Mouse (Mus musculus): ENCODE results near the gene Brsk1. TPM values are rescaled to one million over a fixed set of nuclear protein-coding genes. Genes with fewer than 3 reads are reported as not detected.
A peak's percentile ranks its signal among the peaks of the same experiment; 100 is the strongest.

The Brsk1 gene
- 10 to 100 TPM in 1 of 2 experiments, 1 to 10 TPM in 1; 7.5 to 11.8 TPM for total RNA-seq (2021)
- long read RNA-seq, experiment 1, partial matches to known transcripts, result 0 of 2 reads
- long read RNA-seq, experiment 1, other reads (novel, unspliced or antisense), result 2 of 2 reads
- long read RNA-seq, experiment 2, partial matches to known transcripts, result 1 of 1 reads
- long read RNA-seq, experiment 2, other reads (novel, unspliced or antisense), result 0 of 1 reads

DNA sequence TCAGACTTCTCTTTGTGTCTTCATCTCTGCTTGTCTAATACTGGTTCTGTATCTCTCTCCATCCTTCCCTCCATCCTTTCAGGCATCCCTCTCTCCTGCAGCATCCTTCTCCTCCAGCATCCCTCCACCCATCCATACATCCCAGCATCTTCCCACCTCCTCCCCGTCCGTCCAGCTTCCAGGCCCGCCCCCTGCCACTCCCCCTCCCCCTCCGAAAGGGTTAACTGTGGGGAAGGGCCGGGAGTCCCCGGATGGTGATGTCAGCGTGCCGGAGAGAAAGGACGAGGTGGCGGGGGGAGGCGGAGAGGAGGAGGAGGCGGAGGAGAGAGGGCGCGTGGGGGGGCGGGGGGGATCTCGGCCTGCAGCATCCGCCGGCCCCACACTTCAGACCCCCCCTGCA is at the start of gene Brsk1:
Gene Brsk1 (plus strand): TSS at position 218 of the 400 bp plus-strand sequence.
- DNase-seq, result peak; percentile 80

DNA sequence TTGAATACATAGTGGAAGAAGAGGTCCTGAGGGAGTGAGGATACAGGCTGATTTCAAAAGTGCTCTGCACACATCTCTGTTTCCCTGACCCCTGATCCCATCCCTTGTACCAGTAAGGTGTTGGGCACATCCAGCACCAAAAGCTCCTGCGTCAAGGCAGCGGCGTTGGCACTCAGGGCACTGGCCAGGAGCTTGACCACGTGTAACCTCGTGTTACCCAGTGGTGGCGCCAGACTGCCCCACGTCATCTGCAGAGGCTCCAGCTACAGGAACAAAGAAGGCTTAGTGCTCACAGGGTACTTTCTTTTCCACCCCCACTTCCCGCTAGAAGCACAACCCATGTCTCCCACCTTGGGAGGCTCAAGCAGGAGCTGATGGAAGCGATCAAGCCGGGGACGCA is 49.2 kb upstream of the Brsk1 start:
- DNase-seq, result no peak

DNA sequence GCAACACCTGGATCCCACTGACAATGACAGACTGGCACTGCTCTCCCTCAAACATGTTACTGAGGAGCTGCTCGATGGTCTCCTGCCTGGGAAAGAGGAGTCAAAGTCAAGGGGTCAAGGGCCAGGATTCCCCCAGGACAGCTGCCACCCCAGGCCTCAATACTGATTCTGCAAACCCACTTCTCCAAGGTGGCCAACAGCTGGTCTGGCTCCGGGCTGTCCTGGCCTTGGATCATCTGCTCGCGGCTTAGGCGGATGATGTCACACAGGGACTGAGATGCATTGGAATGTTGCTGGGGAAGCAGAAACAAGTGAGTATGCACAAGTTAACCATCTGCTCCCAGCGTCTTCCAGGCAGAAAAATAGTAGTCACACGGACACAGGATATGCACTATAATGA is 48.4 kb upstream of the Brsk1 start:
- no peak for DNase-seq

DNA sequence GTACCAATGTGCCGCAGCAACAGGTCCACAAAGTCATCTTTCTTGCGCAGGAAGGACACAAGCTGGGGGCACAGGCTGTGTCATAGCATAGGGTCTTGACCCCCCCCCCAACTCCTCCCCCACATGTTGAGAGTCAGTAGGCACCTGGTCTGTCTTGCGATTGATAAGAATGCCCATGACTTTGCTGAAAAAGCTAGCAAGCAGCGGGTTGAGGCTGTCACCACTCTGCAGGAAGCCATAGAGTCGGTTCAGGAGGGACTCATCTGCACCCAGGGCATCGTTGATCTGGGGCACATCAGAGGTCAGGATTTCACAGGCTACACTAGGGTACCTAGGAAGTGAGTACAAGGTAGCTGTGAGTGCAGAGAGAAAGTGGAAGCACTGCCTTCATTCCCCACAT is 47.2 kb upstream of the Brsk1 start:
- DNase-seq, result no peak

DNA sequence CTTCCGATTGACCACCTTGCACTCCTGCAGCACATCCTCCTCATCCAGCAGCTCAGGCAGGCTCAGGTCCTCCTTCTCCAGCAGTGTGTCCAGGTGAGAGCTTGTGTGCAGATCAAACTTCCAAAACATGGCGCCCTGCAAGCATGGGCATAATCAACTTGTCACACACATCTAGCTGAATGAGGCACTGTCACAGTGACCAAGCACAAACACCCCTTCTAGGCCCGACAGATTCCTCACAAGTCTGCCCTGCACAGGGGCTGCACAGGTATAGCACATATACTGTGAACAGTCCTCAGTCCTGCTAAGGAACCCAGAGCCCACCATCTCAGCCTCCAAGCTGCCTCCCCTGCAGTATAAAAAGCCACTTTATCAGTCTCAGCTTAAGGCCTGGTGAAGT is 43.6 kb upstream of the Brsk1 start:
- DNase-seq, result no peak

DNA sequence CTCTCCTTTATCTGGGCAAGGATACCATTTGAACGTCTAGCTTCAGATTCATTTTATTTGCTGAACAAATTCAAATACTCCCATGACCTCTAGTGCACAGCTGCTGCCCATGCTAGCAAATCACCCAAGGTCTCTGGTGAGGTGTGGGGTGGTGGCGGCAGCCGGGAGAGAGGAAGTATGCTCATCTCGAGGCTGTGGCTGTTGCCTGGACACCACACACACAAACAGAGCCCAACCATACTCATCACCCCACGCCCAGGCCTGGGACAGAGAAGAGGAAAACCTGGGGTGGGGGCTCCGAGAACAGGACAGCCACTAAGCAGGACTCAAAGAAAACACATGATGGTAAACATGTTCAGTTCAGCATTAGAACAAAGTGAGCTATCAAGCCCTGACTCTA is 43.1 kb upstream of the Brsk1 start:
- peak; percentile 46 for DNase-seq

DNA sequence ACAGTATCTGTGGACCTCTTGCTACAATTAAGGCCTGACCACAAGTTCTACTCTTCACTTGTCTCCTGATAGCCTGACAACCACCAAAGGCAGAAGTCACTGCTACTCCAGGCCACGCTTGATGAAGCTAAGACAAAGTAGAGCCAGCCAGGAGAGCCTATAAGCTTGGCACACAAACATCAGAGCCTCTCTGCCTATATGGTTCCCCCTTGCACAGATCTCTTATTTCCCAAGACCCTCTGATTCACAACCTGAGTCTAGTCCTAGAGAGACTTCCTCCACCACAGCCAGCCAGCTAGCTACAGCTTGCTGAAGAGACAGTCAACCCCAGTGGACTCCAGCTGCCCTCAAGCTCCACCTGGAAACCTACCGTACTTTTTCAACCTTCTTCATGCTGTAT is 42.4 kb upstream of the Brsk1 start:
- no peak for DNase-seq

DNA sequence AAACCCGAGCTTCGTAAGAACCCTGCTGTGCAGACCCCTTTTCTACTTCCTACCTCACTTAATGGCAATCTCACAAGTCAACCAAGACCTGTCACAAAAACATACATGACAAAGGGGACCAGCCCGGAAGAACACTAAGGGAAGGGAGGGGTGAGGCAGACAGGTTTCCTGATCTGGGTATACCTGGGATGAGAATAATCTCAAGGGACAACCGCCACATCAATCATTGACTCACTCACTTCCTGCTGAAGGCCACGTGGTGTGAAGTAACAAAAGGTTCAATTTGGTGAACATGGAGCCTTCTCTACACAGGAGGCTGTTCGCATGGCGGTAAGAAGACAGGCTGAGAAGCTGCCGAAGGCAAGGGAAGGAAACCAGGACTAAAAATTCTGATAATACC is 38.8 kb upstream of the Brsk1 start:
- DNase-seq, result no peak

DNA sequence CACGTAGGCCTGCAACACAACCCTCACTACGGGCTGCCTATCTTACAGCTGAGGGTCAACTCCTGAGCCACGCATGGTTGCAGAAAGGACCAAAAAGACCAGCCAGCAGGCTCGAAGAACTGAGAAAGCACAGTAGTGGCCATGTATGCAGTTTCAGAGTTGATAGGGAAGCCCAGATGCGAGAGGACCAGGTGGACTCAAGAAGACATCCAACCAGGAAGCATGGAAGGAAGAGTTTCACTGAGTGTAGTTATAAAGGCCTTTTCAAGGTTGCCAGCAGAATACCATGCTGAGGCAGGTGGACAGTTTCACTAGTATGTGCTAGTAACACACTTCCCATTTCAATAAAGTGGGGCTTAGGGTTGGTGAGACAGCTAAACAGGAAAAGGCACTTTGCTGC is 37.7 kb upstream of the Brsk1 start:
- no peak for DNase-seq

DNA sequence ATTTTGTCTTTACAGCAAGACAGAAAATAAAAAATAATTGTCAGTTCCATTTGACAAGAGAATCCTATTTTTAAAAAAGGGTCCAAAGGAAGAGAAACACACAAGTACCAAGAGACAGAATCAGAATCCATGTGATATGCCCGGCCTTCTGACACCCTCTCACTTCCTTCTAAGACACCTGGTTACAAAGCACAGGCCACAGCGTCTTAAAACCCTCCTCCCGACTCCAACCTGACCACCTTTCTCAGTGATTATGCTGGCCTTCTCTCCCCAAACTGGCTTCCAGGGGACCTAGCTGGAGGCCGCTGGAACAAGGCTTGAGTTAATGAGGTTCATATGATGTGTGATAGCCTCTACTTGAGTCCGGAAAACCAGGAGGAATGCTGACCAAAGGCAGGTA is 37.1 kb upstream of the Brsk1 start:
- no peak for DNase-seq

DNA sequence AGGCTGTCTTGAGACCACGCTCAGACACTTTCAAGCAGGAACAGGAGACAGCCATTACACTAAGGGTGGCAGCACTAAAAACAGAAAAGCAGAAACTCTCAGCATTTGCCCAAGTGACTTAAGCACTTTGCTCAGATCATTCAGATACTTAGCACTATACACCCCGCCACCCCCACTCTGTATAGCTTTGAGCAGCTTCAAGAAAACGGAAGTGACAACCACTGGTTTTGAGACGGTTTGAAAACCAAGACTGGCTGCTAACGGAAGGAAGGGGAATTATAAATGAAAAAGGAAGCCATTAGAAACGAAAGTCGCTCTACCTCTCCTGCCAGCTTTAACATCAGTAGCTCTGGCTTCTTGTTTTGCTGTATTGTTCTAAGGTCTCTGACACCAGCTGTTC is 36.6 kb upstream of the Brsk1 start:
- DNase-seq, result no peak

DNA sequence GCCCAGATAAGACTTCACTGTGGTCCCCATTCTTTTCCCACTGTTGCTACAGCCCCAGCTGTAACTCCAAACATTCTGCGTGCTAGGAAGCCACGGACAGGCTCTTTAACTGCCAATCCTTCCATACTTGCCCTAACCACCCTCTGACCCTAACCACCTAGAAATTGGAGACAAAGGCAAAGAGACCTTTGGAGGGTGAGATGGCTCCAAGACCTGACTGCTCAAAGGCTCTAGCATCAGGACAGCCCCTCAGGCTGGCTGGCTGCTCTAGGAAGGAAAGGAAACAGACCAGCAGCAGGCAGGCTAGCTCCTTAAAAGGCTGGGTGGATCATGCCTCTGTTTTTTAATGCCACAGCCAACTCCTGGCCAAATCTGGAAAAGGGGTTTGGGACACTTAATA is 36.2 kb upstream of the Brsk1 start:
- DNase-seq, result no peak

DNA sequence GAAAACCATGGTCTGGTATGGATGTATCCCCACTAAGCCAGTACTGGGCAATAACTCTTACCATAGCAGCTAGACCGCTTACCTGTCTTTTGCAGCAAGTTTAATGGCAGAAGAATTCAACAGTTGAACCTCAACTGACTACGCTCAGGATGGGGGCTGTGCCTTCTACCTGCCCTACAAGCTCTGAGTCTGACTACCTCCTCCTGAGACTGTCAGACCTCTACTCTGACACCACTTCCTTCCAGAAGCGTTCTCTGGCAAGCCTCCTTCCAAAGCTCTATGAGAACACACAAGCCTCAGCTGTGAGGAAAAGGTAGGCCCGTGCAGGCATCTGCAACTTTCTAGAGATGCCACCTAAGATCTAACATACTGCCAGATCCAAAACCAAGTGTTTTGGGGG is 35.0 kb upstream of the Brsk1 start:
- no peak for DNase-seq

DNA sequence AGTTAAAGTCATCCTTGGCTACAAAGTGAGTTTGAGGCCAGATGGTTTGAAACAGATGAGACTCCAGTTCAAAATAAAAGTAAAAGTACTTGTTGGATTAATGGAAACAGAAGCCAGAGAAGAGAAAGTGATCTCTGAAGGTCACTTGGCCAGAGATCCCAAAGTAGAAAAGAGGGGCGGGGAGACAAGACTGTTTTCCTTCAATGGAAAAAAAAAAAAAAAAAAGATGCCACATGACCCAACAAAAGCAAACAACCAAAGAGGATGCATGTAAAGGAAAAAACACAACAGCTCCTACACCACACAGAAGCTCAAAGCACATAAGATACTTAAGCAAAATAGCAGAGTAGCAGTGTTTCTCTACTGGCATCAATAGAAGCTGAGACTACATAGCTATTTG is 34.5 kb upstream of the Brsk1 start:
- DNase-seq, result no peak

DNA sequence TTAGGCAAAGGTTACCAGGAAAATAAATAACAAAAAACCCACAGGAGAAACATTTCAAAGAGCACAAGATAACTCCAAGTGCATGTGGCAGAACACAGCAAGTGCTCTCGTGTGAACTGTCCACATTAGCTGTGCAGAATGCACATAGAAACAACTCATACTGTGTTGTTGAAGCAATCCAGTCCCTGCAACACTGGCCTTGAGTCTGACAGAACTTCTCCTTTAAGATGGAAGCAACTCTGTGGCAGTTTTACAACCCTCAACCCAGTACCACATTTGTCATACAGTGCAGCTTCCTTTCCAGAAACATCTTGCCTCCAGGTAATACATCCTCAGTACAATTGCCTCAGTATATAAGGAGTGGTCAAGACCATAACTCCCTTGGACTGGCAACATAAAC is 33.6 kb upstream of the Brsk1 start:
- DNase-seq, result no peak

DNA sequence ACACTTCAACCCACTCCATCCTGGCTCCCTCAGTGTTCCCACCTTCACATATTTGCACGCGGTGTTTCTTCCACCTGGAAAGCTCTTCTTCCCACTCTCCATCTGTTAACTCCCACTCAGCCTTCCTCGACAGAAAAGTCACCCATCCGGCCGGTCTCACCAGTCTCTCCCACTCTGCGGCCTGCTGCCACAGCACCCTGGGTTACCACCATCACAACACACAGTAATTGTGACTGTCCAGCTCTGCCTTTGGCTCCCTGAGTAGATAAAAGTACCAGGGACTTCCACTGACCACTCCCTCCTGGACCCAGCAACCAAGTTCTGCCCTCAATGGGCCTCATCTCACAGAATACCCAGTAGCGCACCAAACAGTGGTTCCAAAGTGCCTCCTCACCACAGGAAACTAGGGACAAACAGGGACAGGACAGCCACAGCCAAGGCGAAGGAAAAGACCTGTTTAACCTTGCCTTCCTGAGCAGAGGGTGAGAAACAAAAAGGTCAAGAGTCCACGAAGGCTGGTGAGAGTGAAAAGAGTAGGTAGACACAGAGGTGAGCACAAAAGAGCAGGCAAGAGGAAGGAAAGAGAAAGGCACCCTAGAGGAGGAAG is 32.8 kb upstream of the Brsk1 start:
- DNase-seq, result peak; percentile 27

DNA sequence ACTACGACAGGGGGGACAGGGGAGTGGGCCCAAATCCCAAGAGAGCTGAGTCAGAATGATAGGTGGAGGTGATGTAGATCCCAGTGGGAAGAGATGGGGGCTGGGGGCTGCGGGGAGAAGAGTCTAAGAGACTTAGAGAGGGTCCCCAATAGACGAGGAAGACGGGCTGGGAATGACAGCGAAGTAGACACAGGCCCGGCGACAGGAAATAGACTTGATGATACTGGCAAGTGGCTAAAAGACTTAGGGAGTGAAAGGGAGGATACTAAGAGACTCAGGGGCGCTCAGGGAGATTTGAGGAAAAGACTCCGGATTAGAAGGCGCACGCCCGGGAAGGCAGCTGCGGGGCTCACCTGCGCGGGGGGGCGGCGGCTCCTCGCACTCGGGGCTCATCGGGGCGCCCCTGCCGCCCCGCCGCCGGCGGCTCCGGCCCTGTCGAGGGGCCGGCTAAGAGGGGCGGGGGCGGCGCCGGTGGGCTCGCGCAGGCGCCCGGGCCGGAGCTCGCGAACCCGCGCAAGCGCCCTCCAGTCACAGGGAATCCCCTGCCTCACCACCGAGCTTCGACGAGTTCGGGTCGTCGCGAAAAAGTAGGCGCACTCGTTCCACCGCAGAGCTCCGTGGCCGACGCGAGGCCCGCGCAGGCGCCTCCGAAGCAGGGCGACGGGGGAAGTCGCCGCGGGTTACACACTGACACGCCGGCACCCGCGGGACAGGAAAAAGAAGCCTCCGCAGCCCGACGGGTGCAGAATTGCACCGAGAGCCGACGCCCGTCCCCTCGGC is 32.1 kb upstream of the Brsk1 start:
- no peak for DNase-seq

DNA sequence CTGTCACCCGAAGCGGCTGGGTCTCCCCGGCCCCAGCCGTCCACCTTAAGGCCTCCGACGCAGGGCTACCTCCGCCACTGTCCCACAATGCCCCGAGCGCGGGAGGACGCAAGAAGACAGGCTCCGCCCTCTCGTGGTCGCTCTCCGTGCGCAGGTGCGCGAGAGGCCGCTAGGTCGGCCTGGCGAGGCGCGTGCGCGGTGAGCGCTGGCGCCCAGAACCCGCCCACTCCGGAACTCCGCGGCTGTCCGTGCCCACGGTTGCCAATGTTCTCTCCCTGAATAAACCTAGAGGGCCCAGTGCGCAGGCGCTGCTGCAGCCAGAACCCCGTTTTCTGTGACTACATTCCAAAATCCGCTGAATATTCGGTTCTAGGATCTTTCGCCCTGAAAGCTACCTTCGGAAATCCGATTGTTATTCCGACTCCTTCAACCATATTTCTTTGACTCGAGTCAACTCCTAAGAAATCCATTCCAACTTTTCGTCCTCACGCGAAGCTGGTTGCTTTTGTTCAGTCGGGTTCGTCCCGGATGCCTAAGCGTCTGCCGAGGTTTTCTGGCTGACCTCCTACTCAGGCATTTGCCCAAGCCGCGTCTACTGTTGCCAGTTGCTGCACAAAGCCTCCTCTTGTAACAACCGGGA is 31.4 kb upstream of the Brsk1 start, which contains the start of gene Ppp6r1:
Gene Ppp6r1 (minus strand): TSS at position 108 of the 640 bp plus-strand sequence.
- DNase-seq, result peak; percentile 97

DNA sequence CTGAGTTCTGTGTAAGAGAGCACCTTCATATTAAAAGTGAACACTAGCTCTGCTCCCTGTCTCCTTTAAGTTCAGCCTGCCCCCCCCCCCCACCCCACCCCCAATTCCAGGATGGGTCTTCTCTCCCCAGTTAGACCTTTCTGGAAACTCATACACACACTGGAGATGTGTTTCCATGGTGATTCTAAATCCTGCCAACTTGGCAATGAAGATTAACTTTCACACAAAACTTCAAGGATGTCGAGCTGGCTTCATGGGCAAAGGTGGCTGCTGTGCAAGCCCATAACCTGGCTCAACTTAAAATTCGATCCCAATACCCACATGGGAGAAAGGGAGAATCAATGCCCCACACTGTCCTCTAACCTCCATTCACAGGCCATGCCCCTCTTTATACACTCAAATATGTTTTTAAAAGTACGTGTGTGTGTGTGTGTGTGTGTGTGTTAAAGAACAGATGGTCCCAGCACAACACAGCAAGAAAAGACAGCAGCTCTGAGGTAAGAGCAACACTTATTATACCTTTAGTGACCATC is 30.4 kb upstream of the Brsk1 start:
- DNase-seq, result no peak

DNA sequence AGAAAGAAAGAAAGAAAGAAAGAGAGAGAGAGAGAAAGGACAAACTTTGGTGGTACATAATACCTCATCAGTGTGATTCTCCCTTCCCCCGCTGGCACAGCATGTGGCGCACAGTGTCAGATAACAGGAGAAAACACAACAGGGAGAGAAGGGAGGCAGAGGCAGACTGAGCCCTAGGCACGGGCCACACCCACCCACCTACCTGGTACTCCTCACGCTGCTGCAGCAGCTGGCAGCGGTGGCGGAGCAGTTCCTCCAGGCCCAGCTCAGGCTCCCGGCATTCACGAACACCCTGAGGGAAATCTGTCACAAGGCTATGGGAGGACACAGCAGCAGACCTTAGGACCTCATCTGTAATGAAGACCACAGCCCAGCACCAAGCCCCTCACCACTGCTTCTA is 27.2 kb upstream of the Brsk1 start:
- DNase-seq, result no peak

DNA sequence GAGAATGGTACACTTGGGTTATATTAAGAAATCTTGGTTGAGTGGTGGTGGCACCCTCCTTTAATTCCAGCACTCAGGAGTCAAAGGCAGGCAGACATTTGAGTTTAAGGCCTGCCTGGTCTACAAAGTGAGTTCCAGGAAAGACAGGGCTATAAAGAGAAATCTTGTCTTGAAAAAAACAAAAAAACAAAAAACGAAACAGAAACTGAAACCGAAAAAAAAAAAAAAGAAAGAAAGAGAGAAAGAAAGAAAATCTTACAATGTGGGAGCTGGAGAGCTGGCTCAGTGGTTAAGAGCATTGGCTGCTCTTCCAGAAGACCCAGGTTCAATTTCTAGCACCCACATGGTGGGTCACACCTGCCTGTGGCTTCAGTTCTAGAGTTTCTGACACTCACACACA is 26.7 kb upstream of the Brsk1 start:
- no peak for DNase-seq

DNA sequence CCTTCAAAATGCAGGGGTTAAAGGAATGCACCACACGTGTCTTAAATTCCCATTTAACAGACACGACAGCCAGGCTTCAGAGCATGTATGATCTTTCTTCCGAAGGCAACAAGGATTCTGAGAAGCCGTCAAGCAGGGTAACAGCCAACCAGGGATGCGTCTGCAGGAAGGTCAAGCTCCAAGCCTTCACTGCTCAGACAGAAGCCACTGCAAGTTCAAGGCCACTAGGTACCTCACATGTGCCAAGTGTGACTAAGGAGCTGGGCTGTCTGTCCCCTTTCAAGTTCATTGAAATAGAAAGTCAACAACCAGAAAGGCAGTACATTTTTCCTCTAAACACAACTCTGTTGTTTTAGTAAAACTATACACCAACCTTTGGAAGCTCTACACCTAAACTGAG is 23.5 kb upstream of the Brsk1 start:
- peak; percentile 35 for DNase-seq

DNA sequence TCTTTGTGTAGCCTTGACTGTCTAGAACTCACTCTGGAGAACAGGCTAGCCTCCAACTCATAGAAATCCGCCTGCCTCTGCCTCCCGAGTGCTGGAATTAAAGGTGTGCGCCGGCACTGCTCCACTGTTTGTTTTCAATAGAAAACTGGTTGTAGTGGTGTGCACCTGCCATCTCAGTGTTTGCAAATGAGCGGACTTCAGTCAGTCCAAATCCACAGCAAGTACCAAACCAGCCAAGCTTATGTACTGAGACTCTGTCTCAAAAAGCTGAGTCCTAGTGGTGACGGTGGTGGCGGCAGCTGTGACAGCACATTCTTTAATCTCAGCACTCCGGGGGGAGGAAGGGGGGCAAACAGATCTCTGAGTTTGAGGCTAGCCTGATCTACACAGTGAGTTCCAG is 21.9 kb upstream of the Brsk1 start:
- no peak for DNase-seq

Data from adrenal gland, postnatal 10 days (tissue).